Mouse (Mus musculus): ENCODE data around the gene Fam177a.
"Not testable (repeated sequence)": the region's sequence is repeated elsewhere in the genome, so short reads cannot be mapped to it uniquely, and the experiment has no call there.

Gene Fam177a

DNA sequence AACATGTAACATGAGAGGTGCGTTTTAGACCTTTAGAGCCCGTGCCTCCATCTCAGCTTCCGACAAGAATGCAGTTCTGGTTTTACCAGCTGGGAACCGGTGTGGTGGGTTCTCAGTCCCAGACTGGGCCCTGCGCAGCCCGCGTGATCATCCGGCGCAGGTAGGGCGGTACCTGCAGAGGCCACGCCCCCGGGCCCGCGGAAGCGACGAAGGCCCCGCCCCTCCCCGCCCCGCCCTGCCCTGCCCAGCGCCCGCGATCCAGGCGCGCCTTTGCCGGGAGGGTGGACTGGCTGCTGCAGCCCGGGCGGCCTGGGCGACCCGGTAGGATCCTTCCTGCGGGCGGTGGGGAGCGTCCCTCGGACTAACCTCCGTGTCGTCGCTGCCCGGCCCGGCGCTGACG, at the start of gene Fam177a:
TSS of gene Fam177a (plus strand) at position 228 of the 400 bp plus-strand sequence.
- not testable (repeated sequence) for DNase-seq

DNA sequence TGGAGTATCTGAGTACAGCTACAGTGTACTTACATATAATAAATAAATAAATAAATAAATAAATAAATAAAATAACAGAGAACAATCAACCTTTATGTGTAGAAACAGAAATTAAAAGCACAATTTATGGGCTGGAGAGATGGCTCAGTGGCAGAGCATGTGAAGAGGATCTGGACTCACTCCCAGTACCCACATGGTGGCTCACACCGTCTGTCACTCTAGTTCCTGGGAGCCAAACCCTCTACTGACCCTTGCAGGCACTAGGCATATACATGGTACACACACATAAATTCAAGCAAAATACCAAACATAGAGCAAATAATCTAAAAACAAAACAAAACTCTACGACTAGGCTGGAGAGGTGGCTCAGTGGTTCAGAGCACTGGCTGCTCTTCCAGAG, 49.0 kb upstream of the Fam177a start:
- no peak for DNase-seq

- DNase-seq, result not testable (repeated sequence)
Measured at GRCm38 (mm10) chr12:55078706-55079105, 45.6 kb upstream of the Fam177a start.

GRCm38 (mm10) chr12:55079726-55080600, 44.3 kb upstream of the Fam177a start, which contains the start of the genes 2700097O09Rik and Srp54a:
TSS of gene 2700097O09Rik (minus strand) at chr12:55080110.
TSS of gene Srp54a (plus strand) at chr12:55080262.
- DNase-seq, result peak; percentile 95

DNA sequence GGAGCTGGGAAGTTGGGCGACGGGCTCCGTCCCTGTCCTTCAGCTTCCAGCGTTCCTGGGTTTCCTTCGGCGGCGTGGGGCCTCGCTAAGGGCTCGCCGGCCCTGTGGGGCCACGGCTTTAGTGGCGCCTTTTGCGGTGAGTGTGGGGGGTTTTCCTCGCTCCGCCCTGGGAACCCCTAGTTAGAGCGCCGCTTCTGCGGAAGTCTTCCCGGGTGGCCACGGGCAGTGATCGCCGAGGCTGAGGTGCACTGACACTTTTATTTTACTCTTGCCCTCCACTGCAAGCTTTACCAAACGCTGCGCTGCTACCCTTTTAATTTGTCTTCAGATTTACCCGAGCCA, 43.7 kb upstream of the Fam177a start:
- DNase-seq, result not testable (repeated sequence)

DNA sequence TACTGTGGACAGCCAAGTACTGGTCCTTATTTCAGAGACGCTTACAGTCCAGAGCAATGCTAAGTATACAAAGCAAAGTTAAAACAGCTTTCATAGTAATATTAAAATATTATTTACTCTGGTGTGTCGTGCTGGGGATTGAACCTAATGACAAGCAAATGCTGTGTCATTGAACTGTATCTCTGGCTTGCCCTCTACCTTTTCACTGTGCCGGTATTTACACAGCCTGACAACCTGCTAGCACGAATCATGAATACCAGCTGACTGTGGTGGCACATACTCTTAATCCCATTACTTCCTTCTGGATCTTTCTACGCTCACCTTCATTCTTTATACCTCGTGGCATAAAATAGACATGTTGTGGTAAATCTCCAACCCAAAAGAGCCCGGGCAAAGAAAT, 32.1 kb upstream of the Fam177a start:
- DNase-seq, result not testable (repeated sequence)

- DNase-seq, result not testable (repeated sequence)
Measured at GRCm38 (mm10) chr12:55112616-55113015, 11.7 kb upstream of the Fam177a start.

GRCm38 (mm10) chr12:55124731-55125130, 462 bp downstream of the Fam177a start:
- not testable (repeated sequence) for DNase-seq

GRCm38 (mm10) chr12:55135540-55135939, 11.3 kb downstream of the Fam177a start:
- DNase-seq, result not testable (repeated sequence)

- DNase-seq, result not testable (repeated sequence)
Measured at GRCm38 (mm10) chr12:55137859-55138258, 13.6 kb downstream of the Fam177a start.

- DNase-seq, result not testable (repeated sequence)
Measured at GRCm38 (mm10) chr12:55154559-55155448, 30.5 kb downstream of the Fam177a start, which contains the start of gene Srp54b. TSS of gene Srp54b (plus strand) at chr12:55155104.

DNA sequence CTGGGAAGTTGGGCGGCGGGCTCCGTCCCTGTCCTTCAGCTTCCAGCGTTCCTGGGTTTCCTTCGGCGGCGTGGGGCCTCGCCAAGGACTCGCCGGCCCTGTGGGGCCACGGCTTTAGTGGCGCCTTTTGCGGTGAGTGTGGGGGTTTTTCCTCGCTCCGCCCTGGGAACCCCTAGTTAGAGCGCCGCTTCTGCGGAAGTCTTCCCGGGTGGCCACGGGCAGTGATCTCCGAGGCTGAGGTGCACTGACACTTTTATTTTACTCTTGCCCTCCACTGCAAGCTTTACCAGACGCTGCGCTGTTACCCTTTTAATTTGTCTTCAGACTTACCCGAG, 31.1 kb downstream of the Fam177a start:
- DNase-seq, result not testable (repeated sequence)

- not testable (repeated sequence) for DNase-seq
Measured at GRCm38 (mm10) chr12:55167034-55167557, 42.8 kb downstream of the Fam177a start.

- DNase-seq, result not testable (repeated sequence)
Measured at GRCm38 (mm10) chr12:55187686-55188085, 63.4 kb downstream of the Fam177a start.

DNA sequence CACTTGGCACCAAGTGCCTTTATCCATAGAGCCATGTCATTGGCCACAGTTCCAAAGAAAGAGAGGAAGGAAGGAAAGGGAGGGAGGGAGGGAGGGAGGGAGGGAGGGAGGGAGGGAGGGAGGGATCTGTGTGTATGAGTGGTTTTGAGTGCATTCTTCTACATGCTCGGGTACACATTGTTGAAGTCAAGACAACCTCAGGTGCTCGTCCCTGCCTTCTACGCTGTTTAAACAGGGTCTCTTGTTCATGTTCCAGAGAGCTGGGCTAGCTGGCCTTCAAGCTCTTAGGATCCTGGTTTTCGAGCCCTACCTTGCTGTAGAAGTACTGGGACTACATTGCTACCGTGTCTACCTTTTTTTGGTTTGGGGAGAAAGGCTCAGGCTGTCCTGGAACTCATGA, 64.9 kb downstream of the Fam177a start:
- DNase-seq, result not testable (repeated sequence)

Measured in thymus, postnatal 14 days (tissue).